Mouse (Mus musculus): ENCODE measurements around the gene Cpn1. TPM values are rescaled to one million over a fixed set of nuclear protein-coding genes. Genes with fewer than 3 reads are reported as not detected.
A peak's percentile ranks its signal among the peaks of the same experiment; 100 is the strongest.

Gene Cpn1
- polyA plus RNA-seq, 1 experiment from 2014 or later, result 5.0 TPM

- WGBS, result 86% methylated on average over 9 of the region's 9 CpGs
- Histone ChIP-seq H3K27ac (ENCODE audit: low read length) (no peak overlapping the region), H3K4me1 (ENCODE audit: insufficient read depth, low read depth, low read length) (no peaks in the 10 kb centered on the region)
Measured at GRCm38 (mm10) chr19:43914986-43915385, 71.4 kb downstream of the Cpn1 start.

GRCm38 (mm10) chr19:43912775-43913486, 73.4 kb downstream of the Cpn1 start:
- Histone ChIP-seq H3K4me2 (replicated peaks; ENCODE audit: low read depth, low read length) (no peak overlapping the region), H3K36me3 (ENCODE audit: insufficient read depth, low read length) (peaks cover 14% of the 10 kb centered on the region), H3K27me3 (replicated peaks; ENCODE audit: insufficient read depth, low read length) (no peaks in the 10 kb centered on the region), H3K4me1 (ENCODE audit: insufficient read depth, low read depth, low read length) (no peaks in the 10 kb centered on the region), H3K9me3 (ENCODE audit: low read length) (no peaks in the 10 kb centered on the region), H3K4me3 (ENCODE audit: low read depth, low read length) (no peak overlapping the region), H3K9ac (replicated peaks; ENCODE audit: low read depth) (no peak overlapping the region), H3K27ac (ENCODE audit: low read length) (no peak overlapping the region)
- no peak for ATAC-seq
- TF ChIP-seq CTCF (IDR thresholded peaks at IDR 0.05) (no peak), EP300 (IDR thresholded peaks at IDR 0.05) (no peak)
- WGBS, result 57% methylated on average over 4 of the region's 4 CpGs
- DNase-seq (ENCODE audit: low spot score), result no peak

More at GRCm38 (mm10) chr19:43914986-43915385, 71.4 kb downstream of the Cpn1 start:
- Histone ChIP-seq H3K36me3 (ENCODE audit: insufficient read depth, low read length) (peaks cover 14% of the 10 kb centered on the region), H3K4me3 (ENCODE audit: low read depth, low read length) (no peak overlapping the region), H3K9ac (replicated peaks; ENCODE audit: low read depth) (no peak overlapping the region), H3K27me3 (replicated peaks; ENCODE audit: insufficient read depth, low read length) (no peaks in the 10 kb centered on the region), H3K9me3 (ENCODE audit: low read length) (no peaks in the 10 kb centered on the region), H3K4me2 (replicated peaks; ENCODE audit: low read depth, low read length) (no peak overlapping the region)
- DNase-seq (ENCODE audit: low spot score) (no peak), ATAC-seq (no peak)
- no peak for TF ChIP-seq EP300 (IDR thresholded peaks at IDR 0.05)
- no peak for TF ChIP-seq CTCF (IDR thresholded peaks at IDR 0.05)

GRCm38 (mm10) chr19:43906492-43906891, 79.9 kb downstream of the Cpn1 start:
- H3K4me3 ChIP-seq (ENCODE audit: low read depth, low read length), result no peak overlapping the region
- no peak overlapping the region for H3K4me2 ChIP-seq (replicated peaks; ENCODE audit: low read depth, low read length)
- no peak overlapping the region for H3K9ac ChIP-seq (replicated peaks; ENCODE audit: low read depth)
- no peak for DNase-seq (ENCODE audit: low spot score)
- WGBS, result 91% methylated on average over 7 of the region's 7 CpGs
- no peaks in the 10 kb centered on the region for H3K4me1 ChIP-seq (ENCODE audit: insufficient read depth, low read depth, low read length)
- no peak for ATAC-seq
- no peak overlapping the region for H3K27ac ChIP-seq (ENCODE audit: low read length)
- no peaks in the 10 kb centered on the region for H3K27me3 ChIP-seq (replicated peaks; ENCODE audit: insufficient read depth, low read length)
- TF ChIP-seq CTCF (IDR thresholded peaks at IDR 0.05) (peak; percentile 54), EP300 (IDR thresholded peaks at IDR 0.05) (no peak)
- peaks cover 14% of the 10 kb centered on the region for H3K36me3 ChIP-seq (ENCODE audit: insufficient read depth, low read length)
- H3K9me3 ChIP-seq (ENCODE audit: low read length), result no peaks in the 10 kb centered on the region

Other genes starting within 250 kb of the Cpn1 start
- gene Cutc, start 233.6 kb downstream of the Cpn1 start, polyA plus RNA-seq (2015; fragmentation: Nextera tagmentation; extraction: Ambion mirVana), result 14.9 and 17.1 TPM in 2 replicates
- gene Cox15, start 233.6 kb downstream of the Cpn1 start, polyA plus RNA-seq (2015; fragmentation: Nextera tagmentation; extraction: Ambion mirVana), result 4.5 and 5.7 TPM in 2 replicates
- 0.02 TPM in 1 of 2 replicates, not detected in the other for gene Abcc2, start 204.4 kb downstream of the Cpn1 start, polyA plus RNA-seq (2015; fragmentation: Nextera tagmentation; extraction: Ambion mirVana)
- gene Dnmbp, start 46.4 kb downstream of the Cpn1 start, polyA plus RNA-seq (2015; fragmentation: Nextera tagmentation; extraction: Ambion mirVana), result 10.0 and 10.2 TPM in 2 replicates
- gene Cyp2c23, start 42.7 kb upstream of the Cpn1 start, polyA plus RNA-seq (2015; fragmentation: Nextera tagmentation; extraction: Ambion mirVana), result 0.56 and 0.80 TPM in 2 replicates
- 22.7 and 26.9 TPM in 2 replicates for gene Erlin1, start 83.2 kb upstream of the Cpn1 start, polyA plus RNA-seq (2015; fragmentation: Nextera tagmentation; extraction: Ambion mirVana)
- gene Chuk, start 120.9 kb upstream of the Cpn1 start, polyA plus RNA-seq (2015; fragmentation: Nextera tagmentation; extraction: Ambion mirVana), result 32.8 and 33.4 TPM in 2 replicates
- 14.2 and 18.5 TPM in 2 replicates for gene Cwf19l1, start 149.3 kb upstream of the Cpn1 start, polyA plus RNA-seq (2015; fragmentation: Nextera tagmentation; extraction: Ambion mirVana)
- gene Bloc1s2, start 159.9 kb upstream of the Cpn1 start, polyA plus RNA-seq (2015; fragmentation: Nextera tagmentation; extraction: Ambion mirVana), result 62.0 and 63.5 TPM in 2 replicates
- 0.04 and 0.05 TPM in 2 replicates for gene Pkd2l1, start 205.9 kb upstream of the Cpn1 start, polyA plus RNA-seq (2015; fragmentation: Nextera tagmentation; extraction: Ambion mirVana)
- 0.50 and 0.60 TPM in 2 replicates for gene Scd3, start 216.7 kb upstream of the Cpn1 start, polyA plus RNA-seq (2015; fragmentation: Nextera tagmentation; extraction: Ambion mirVana)

All from lung, postnatal 0 days (tissue).